Mouse (Mus musculus) lung, embryonic 16.5 days (tissue): ENCODE measurements around the gene Gpr37l1. TPM values are rescaled to one million over a fixed set of nuclear protein-coding genes. Genes with fewer than 3 reads are reported as not detected.

Experiments
- ATAC-seq: fragments of 200-750 bp; cut with Nextera tagmentation; 2 replicates; pipeline ENCODE4 v1.8.0; 2017; ENCODE audit warnings: low read depth, mild to moderate bottlenecking, moderate library complexity
- H3K27ac ChIP-seq: fragments of 300-500 bp; sonication (generic); 2 replicates; pipeline ENCODE4 v1.5.1; 2014; ENCODE audit warnings: mild to moderate bottlenecking, control low read depth, low read length
- H3K27me3 ChIP-seq: fragments of 300-500 bp; sonication (generic); 2 replicates; pipeline ENCODE4 v1.6.1; 2014; ENCODE audit warnings: low read depth, low read length, mixed read lengths; ENCODE audit not compliant: control insufficient read depth, insufficient read depth
- H3K36me3 ChIP-seq: fragments of 300-500 bp; sonication (generic); 2 replicates; pipeline ENCODE4 v1.6.1; 2014; ENCODE audit warnings: low read length; ENCODE audit not compliant: control insufficient read depth, insufficient read depth
- H3K4me1 ChIP-seq: fragments of 300-500 bp; sonication (generic); replicated peaks from 2 replicates; pipeline ENCODE4 v1.6.1; 2014; ENCODE audit warnings: low read length, mixed read lengths; ENCODE audit not compliant: control insufficient read depth, insufficient read depth
- H3K4me2 ChIP-seq: fragments of 300-500 bp; sonication (generic); 2 replicates; pipeline ENCODE4 v1.6.1; 2014; ENCODE audit warnings: low read depth, low read length, control low read depth
- H3K4me3 ChIP-seq: fragments of 300-500 bp; sonication (generic); 2 replicates; pipeline ENCODE4 v1.5.1; 2014; ENCODE audit warnings: mild to moderate bottlenecking, low read length, control low read depth
- H3K9ac ChIP-seq: fragments of 300-500 bp; sonication (generic); 2 replicates; pipeline ENCODE4 v1.6.1; 2014; ENCODE audit warnings: low read length, control low read depth
- H3K9me3 ChIP-seq: fragments of 300-500 bp; sonication (generic); 2 replicates; pipeline ENCODE4 v1.6.1; 2016; ENCODE audit warnings: low read length; ENCODE audit not compliant: control insufficient read depth
- WGBS: fragments of 180-500 bp; shearing (Covaris S2); extraction: QIAGEN DNeasy Blood & Tissue Kit; methylation state at CpG from one replicate; pipeline ENCODE4 v1.1.7; 2014; 5-methylcytosine and 5-hydroxymethylcytosine counted together
- polyA plus RNA-seq: library from polyadenylated mRNA; unstranded; fragments of >200 nt; fragmentation: Nextera tagmentation; extraction: Ambion mirVana; gene quantifications from 2 replicates; pipeline ENCODE4 v1.2.1, GENCODE M21; 2015

Gene Gpr37l1
- polyA plus RNA-seq, result not detected in 2 replicates

- H3K4me3 ChIP-seq, result no peak within 1 kb of the TSS
- H3K9ac ChIP-seq, result no peak within 1 kb of the TSS
- peaks cover 9% of the 10 kb centered on the region for H3K4me1 ChIP-seq
- 66% methylated on average over 11 of the region's 11 CpGs for WGBS
- no peak for ATAC-seq
- H3K9me3 ChIP-seq, result no peaks in the 10 kb centered on the region
- no peaks in the 10 kb centered on the region for H3K36me3 ChIP-seq
- no peaks in the 10 kb centered on the region for H3K27me3 ChIP-seq
- H3K27ac ChIP-seq, result no peak within 1 kb of the TSS
- H3K4me2 ChIP-seq, result no peak within 1 kb of the TSS
These were observed at the start of gene Gpr37l1 for GRCm38 (mm10) chr1:135167435-135167834. Gpr37l1 (minus strand) TSS chr1:135167681.

DNA sequence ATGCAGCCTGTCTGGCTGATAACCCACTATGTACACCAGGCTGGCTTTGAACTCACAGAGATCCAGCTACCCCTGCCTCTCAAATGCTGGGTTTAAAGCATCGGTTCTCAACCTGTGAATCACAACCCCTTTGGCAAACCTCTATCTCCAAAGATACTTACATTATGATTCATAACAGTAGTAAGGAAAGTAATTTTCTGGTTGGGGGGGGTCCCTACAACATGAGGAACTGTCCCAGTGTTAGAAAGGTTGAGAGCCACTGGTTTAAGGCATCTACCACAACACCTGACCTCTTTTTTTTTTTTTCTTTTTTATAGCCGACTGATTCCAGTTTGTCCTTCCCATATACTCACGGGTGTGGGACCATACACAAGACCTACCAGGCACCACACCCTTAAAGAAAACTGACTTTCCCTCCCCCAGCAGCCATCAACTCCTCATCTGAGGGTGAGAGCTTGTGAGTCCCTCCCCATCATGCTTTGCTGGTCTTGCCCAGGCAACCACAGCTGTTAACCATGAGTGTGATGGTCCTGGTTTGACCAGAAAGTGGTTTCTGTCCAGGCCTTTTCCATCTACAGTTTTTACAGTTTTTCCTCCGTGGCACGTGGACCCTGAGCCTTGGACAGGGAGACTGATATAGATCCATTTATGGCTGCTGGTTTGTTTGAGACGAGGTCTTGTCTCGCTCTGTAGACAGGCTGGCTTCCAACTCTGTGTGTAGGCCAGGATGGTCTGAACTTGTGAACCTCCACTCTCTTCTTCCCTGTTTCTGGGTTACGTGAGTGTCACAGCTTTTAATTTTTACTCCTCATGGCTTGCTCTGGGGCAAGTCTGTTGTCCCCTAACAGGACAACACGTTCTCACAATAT is 46.5 kb upstream of the Gpr37l1 start:
- Histone ChIP-seq H3K4me2 (no peak overlapping the region), H3K9ac (no peak overlapping the region)
- WGBS, result 84% methylated on average over 9 of the region's 9 CpGs

DNA sequence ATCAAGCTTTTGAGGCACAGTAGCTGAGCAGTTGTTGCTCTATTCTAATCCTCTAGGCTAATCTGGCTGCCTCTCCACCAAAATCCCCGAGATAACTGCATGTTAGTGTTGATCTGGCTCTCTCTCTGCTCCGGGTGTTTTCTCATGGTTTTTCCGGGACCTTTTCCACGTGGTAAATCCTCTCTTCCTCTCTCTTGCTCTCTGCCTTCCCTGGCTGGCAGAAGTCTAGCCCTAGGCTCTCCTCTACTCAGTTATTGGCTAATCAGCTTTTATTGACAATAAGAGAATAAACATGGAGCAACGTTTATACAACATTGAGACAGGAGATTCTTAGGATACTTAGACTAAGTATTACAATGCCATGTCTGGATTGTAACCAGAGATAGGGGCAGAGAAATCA is 42.9 kb upstream of the Gpr37l1 start:
- H3K4me1 ChIP-seq, result no peaks in the 10 kb centered on the region; the same call in 1 of the 2 replicates
- H3K27me3 ChIP-seq, result no peaks in the 10 kb centered on the region
- H3K27ac ChIP-seq, result no peak overlapping the region
- no peak overlapping the region for H3K4me2 ChIP-seq
- 39% methylated on average over 5 of the region's 5 CpGs for WGBS
- no peak for ATAC-seq
- H3K9me3 ChIP-seq, result no peaks in the 10 kb centered on the region
- H3K36me3 ChIP-seq, result no peaks in the 10 kb centered on the region
- H3K9ac ChIP-seq, result no peak overlapping the region
- no peak overlapping the region for H3K4me3 ChIP-seq

More for the DNA sequence above, 46.5 kb upstream of the Gpr37l1 start:
- H3K27ac ChIP-seq, result no peak overlapping the region
- H3K4me1 ChIP-seq, result no peaks in the 10 kb centered on the region; the same call in 1 of the 2 replicates
- H3K4me3 ChIP-seq, result no peak overlapping the region
- H3K9me3 ChIP-seq, result no peaks in the 10 kb centered on the region
- no peaks in the 10 kb centered on the region for H3K27me3 ChIP-seq
- ATAC-seq, result no peak
- H3K36me3 ChIP-seq, result no peaks in the 10 kb centered on the region

- Histone ChIP-seq H3K27me3 (no peaks in the 10 kb centered on the region), H3K9me3 (no peaks in the 10 kb centered on the region), H3K9ac (no peak overlapping the region), H3K27ac (no peak overlapping the region), H3K4me3 (no peak overlapping the region), H3K4me2 (no peak overlapping the region), H3K36me3 (no peaks in the 10 kb centered on the region), H3K4me1 (peaks cover 3% of the 10 kb centered on the region; the same call in 1 of the 2 replicates)
- WGBS, result 73% methylated on average over 9 of the region's 9 CpGs
- ATAC-seq, result no peak
These were observed 41.2 kb upstream of the Gpr37l1 start for GRCm38 (mm10) chr1:135208716-135209115.

DNA sequence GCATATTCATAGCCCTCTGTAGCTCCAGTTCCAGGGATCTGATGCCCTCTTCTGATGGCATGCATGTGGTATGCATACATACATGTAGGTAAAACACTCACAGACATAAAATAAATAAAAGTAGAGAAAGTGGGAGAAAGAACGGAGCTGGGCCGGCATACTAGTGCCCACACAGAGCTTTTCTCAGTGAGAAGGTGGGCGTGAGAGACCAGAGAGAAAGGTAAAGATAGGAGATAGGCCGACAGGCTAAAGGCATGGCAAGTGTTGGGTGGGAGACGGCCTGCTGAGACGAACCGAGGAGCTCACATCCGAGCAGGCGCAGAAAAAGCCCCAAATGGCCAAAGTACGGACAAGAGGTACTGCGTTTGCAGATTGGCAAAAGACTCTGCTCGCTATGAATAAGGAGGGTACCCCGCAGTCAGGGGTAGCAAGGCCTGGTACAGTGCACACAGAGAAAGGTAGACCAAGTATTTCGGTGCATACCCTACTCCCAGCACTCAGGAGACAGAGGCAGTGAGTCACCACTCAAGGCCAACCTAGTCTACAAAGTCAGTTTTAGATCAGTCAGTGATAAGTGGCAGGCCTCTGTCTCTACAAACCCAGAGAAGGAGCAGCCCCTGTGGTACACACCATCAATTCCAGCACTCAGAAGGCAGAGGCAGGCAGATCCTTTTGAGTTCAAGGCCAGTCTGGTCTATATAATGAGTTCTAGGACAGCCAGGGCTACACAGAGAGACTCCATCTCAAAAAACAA is 39.3 kb upstream of the Gpr37l1 start:
- 85% methylated on average over 14 of the region's 14 CpGs for WGBS
- ATAC-seq, result no peak

GRCm38 (mm10) chr1:135205257-135205656 is 37.8 kb upstream of the Gpr37l1 start:
- Histone ChIP-seq H3K4me1 (peaks cover 3% of the 10 kb centered on the region; the same call in 1 of the 2 replicates), H3K9ac (no peak overlapping the region), H3K4me3 (no peak overlapping the region), H3K4me2 (no peak overlapping the region), H3K9me3 (no peaks in the 10 kb centered on the region), H3K27me3 (no peaks in the 10 kb centered on the region), H3K27ac (no peak overlapping the region), H3K36me3 (no peaks in the 10 kb centered on the region)
- WGBS, result 55% methylated on average over 4 of the region's 4 CpGs
- ATAC-seq, result no peak

More for the DNA sequence above, 39.3 kb upstream of the Gpr37l1 start:
- peaks cover 3% of the 10 kb centered on the region; the same call in 1 of the 2 replicates for H3K4me1 ChIP-seq
- no peak overlapping the region for H3K9ac ChIP-seq
- no peaks in the 10 kb centered on the region for H3K27me3 ChIP-seq
- no peaks in the 10 kb centered on the region for H3K36me3 ChIP-seq
- no peaks in the 10 kb centered on the region for H3K9me3 ChIP-seq
- no peak overlapping the region for H3K4me3 ChIP-seq
- no peak overlapping the region for H3K27ac ChIP-seq
- no peak overlapping the region for H3K4me2 ChIP-seq

- Histone ChIP-seq H3K27me3 (no peaks in the 10 kb centered on the region), H3K4me2 (no peak overlapping the region), H3K4me1 (peaks cover 3% of the 10 kb centered on the region; the same call in 1 of the 2 replicates), H3K36me3 (no peaks in the 10 kb centered on the region), H3K4me3 (no peak overlapping the region), H3K9ac (no peak overlapping the region), H3K27ac (no peak overlapping the region), H3K9me3 (no peaks in the 10 kb centered on the region)
- no peak for ATAC-seq
- WGBS, result 31% methylated on average over 12 of the region's 12 CpGs
These were observed 37.0 kb upstream of the Gpr37l1 start for GRCm38 (mm10) chr1:135204196-135205126.

DNA sequence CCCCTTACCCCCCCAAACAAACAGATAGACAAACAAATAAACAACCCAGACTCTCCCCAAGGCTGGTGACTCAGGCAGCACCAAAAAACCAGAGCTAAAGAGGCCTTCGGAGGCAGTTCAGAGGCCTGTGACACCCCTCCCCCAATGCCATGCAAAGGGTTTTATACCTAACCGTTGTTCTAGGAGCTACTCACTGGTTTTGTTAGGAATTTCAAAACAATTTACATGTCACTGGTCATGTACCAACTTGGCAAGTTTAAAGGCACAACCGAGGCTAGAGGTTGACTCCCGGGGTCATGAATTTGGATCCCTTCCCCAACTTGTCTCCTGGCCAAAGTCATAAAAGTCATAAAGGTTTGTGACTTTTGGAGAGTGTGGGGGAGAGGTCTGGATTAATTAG is 32.9 kb upstream of the Gpr37l1 start:
- ATAC-seq, result no peak
- no peaks in the 10 kb centered on the region for H3K27me3 ChIP-seq

More for the DNA sequence above, 32.9 kb upstream of the Gpr37l1 start:
- Histone ChIP-seq H3K9me3 (no peaks in the 10 kb centered on the region), H3K4me3 (no peak overlapping the region), H3K9ac (no peak overlapping the region), H3K36me3 (no peaks in the 10 kb centered on the region), H3K4me1 (peaks cover 8% of the 10 kb centered on the region; the same call in 1 of the 2 replicates), H3K27ac (no peak overlapping the region), H3K4me2 (no peak overlapping the region)
- WGBS, result 74% methylated on average over 4 of the region's 4 CpGs
